Mouse (Mus musculus) cerebellum, postnatal 10 days (tissue): ENCODE results near the gene Bmx.

Experiments used
- DNase-seq, 2 experiments: peaks; one replicate each; pipeline ENCODE4 v3.0.0; 2021; ENCODE audit warnings: mixed read lengths in 2 of 2

Bmx gene

GRCm38 (mm10) chrX:164258057-164258456 lies at the start of gene Bmx:
TSS of gene Bmx (minus strand) at chrX:164258193.
- DNase-seq = no peak

- no peak for DNase-seq
Observed at GRCm38 (mm10) chrX:164306250-164306649, 48.3 kb upstream of the Bmx start.

- no peak for DNase-seq
Observed at GRCm38 (mm10) chrX:164291147-164291546, 33.2 kb upstream of the Bmx start.

GRCm38 (mm10) chrX:164287077-164287476 lies 29.1 kb upstream of the Bmx start:
- peak; percentile 23 to 28 for DNase-seq

- DNase-seq = no peak
Observed at GRCm38 (mm10) chrX:164283808-164284207, 25.8 kb upstream of the Bmx start.

GRCm38 (mm10) chrX:164280918-164281647 lies 23.1 kb upstream of the Bmx start:
- no peak for DNase-seq

- no peak for DNase-seq
Observed at GRCm38 (mm10) chrX:164275536-164275935, 17.5 kb upstream of the Bmx start.

GRCm38 (mm10) chrX:164270603-164271002 lies 12.6 kb upstream of the Bmx start:
- no peak for DNase-seq

- peak; percentile 40 to 48 for DNase-seq
Observed at GRCm38 (mm10) chrX:164269285-164269761, 11.3 kb upstream of the Bmx start, which contains the start of gene Pir. TSS of gene Pir (plus strand) at chrX:164269371.

GRCm38 (mm10) chrX:164264861-164265260 lies 6.9 kb upstream of the Bmx start:
- DNase-seq = no peak

- DNase-seq = no peak
Observed at GRCm38 (mm10) chrX:164262286-164262685, 4.3 kb upstream of the Bmx start.

- no peak for DNase-seq
Observed at GRCm38 (mm10) chrX:164258662-164259061, 669 bp upstream of the Bmx start.

- no peak for DNase-seq
Observed at GRCm38 (mm10) chrX:164256527-164256926, 1.5 kb downstream of the Bmx start.

- no peak for DNase-seq
Observed at GRCm38 (mm10) chrX:164246722-164247121, 11.3 kb downstream of the Bmx start.

GRCm38 (mm10) chrX:164245714-164246113 lies 12.3 kb downstream of the Bmx start:
- DNase-seq = no peak

- DNase-seq = no peak
Observed at GRCm38 (mm10) chrX:164233380-164233779, 24.6 kb downstream of the Bmx start.

GRCm38 (mm10) chrX:164221989-164222388 lies 36.0 kb downstream of the Bmx start:
- peak; percentile 3 to 9 for DNase-seq

- DNase-seq = no peak
Observed at GRCm38 (mm10) chrX:164200547-164200946, 57.4 kb downstream of the Bmx start.

- no peak for DNase-seq
Observed at GRCm38 (mm10) chrX:164197679-164198078, 60.3 kb downstream of the Bmx start.

GRCm38 (mm10) chrX:164189880-164190279 lies 68.1 kb downstream of the Bmx start:
- DNase-seq = no peak

GRCm38 (mm10) chrX:164183844-164184243 lies 74.1 kb downstream of the Bmx start:
- peak; percentile 57 to 73 for DNase-seq

- DNase-seq = peak; percentile 71 to 82
Observed at GRCm38 (mm10) chrX:164179746-164180145, 78.2 kb downstream of the Bmx start.

GRCm38 (mm10) chrX:164178856-164179255 lies 79.1 kb downstream of the Bmx start:
- DNase-seq = no peak

GRCm38 (mm10) chrX:164175780-164176179 lies 82.2 kb downstream of the Bmx start:
- DNase-seq = no peak

GRCm38 (mm10) chrX:164175311-164175710 lies 82.7 kb downstream of the Bmx start:
- DNase-seq = no peak
